Mouse (Mus musculus) kidney, postnatal 25 days (tissue): ENCODE results near the gene Hps6.

ENCODE experiments used
- DNase-seq, 2 experiments: peaks; one replicate each; pipeline ENCODE4 v3.0.0; 2021; ENCODE audit warnings: mixed read lengths in 2 of 2

The Hps6 gene

DNA sequence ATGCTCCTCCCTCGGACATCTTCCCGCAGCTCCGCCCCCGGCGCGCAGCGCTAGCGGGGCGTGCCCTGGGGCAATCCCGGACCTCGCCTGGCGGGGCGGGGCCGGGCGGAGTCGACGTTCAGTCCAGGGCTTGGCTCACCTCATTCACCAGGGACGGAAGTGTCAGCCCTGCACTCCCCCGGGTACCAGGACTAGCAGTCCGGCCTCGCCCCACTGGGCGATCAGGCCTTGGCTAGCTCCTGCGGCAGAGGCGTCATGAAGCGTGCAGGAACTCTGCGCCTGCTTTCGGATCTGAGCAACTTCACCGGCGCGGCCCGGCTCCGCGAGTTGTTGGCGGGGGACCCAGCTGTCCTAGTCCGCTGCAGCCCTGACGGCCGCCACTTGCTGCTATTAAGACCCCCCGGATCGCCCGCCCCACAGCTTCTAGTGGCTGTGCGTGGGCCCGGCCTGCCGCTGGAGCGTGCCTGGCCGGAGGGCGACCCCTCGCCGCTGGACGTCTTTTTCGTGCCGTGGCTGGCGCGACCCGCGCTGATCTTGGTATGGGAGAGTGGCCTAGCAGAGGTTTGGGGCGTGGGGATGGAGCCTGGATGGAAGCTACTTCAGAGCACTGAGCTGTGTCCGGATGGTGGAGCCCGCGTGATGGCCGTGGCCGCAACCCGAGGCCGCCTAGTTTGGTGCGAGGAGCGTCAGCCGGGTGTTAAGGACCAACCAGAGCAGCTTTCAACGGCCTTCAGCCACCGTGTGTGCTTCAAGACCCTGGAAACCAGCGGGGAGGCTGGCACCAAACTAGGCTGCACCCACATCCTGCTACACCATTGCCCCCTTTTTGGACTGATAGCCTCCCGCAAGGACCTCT is at the start of gene Hps6:
Hps6 (plus strand) TSS at position 138 of the 856 bp plus-strand sequence.
- DNase-seq = peak; percentile 90 to 96

DNA sequence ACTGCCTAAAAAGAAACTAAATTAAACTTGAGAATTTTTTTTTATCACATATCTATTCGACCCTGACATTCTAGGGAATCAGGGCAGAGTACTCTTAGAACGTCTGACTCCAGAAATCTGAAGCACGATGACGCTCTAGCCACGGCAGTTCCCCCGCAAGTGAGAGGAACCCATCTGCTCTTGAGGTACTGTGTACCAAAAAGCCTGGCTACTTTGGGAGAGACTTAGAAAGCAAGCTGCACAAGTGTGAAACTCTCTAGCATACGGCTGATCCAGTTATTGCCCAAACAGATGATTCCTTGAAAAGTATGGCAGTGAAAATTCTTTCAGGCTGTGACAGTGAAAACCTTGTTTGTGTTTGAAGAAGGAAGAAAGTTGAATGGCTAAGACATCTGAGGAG is 46.6 kb upstream of the Hps6 start:
- DNase-seq = no peak

DNA sequence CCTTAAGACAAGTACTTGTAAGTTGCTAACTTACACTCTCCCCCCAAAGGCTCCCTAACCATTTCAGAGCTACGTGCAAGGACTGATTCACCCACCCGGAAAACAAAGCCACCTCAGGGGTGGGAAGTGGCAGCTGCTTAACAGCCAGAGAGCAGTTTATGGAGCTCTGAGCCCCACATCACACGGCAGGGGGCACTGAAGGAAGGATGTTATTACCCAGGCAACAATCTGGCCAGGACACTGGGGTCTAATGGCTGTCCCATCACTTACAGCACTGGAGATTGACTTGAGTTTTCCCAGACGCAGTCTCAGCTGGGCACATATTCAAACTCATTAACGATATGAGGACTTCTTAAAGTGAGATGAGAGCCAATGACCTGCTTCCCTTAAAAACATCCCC is 42.5 kb upstream of the Hps6 start:
- DNase-seq = no peak

DNA sequence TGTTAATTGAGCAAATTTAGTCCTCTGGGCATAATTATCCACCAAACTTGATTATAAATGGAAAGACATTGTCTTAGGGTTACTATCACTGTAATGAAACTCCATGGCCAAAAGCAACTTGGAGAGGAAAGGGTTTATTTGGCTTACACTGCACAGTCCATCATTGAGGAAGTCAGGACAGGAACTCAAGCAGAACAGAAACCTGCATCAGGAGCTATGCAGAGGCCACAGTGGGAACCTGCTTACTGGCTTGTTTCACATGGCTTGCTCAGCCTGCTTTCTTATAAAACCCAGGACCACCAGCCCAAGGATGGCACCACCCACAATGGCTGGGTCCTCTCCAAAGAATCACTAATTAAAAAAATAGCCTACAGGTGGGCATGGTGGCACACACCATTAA is 18.9 kb upstream of the Hps6 start:
- no peak for DNase-seq

DNA sequence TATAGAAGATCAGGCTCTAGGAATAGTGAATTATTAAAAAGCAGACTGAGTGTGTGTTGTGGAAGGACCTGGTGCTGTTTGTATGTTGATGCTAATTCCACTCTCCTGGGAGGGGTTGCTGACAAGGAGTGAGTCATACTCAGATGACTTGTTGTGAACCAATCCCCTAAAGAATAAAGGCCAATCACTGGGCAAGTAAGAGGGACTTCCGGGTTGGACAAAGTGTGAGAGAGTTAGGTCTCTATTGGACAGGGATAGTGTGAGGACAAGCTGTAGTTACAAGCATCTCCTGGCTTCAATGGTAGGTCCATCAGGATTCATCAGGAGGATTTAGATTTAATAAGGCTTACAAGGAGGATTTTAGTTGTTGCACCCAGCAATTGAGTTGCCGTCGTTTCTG is 15.1 kb upstream of the Hps6 start:
- no peak for DNase-seq

DNA sequence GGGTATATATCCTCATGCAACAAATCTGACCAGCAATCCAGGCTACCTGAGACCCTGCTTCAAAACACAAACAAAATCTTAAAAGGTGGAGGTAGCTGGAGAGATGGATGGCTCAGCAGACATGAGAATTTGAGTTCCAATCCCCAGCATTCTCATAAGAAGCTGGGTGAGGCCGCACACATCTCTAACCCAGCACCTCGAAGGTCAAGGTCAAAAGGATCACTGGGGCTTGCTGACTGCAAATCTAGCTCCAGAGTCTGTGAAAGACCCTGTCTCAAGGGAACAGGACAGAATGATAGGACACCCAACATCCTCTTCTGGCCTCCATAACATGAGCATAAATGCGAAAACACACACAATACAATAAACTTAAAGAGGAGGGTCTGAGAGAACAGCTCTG is 12.1 kb upstream of the Hps6 start:
- DNase-seq = no peak

DNA sequence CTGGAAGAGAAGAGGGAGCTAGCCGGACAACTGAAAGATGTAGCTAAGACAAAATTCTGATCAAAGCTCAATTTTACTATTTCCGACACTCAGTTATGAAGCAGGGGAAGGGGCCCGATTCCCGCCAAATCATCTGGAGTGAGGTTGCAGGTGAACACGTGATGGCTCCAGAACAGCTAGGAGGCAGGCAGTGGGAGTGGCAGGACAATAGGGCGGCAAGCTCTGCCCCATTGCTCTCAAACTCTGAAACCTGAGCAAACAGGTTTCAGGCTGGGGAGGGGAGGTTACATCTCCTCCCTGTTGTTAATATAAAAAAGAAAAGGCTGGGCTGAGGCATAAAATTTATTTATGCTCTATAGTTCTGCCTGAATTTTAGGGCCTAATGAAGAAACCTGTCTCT is 9.9 kb upstream of the Hps6 start:
- DNase-seq = peak; percentile 67 to 89

DNA sequence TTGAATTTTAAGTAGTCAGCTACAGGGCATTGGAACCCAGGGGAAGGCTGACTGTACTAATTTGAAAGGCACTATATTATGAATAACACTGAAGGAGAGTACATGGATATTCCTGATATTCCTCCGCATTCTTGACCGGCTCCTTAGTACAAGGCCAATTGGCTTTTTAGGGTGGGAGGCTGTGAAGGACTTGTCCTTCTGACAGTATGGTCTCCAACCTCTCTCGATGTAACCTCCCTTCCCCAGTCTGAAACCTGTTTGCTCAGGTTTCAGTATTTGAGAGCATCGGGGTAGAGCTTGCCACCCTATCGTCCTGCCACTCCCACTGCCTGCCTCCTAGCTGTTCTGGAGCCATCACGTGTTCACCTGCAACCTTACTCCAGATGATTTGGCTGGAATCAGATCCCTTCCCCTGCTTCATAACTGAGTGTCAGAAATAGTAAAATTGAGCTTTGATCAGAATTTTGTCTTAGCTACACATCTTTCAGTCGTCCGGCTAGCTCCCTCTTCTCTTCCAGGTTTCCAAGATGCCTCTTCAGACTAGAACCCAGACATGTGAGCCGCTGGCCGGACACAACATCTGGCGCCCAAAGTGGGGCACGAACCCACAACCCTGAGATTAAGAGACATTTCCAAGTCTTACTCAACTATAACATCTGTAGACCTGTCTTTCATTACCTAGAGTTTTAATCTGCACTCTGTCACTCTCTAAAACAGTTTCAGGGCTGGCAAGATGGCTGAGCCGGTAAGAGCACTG is 9.1 kb upstream of the Hps6 start:
- DNase-seq = peak; percentile 62 to 87

DNA sequence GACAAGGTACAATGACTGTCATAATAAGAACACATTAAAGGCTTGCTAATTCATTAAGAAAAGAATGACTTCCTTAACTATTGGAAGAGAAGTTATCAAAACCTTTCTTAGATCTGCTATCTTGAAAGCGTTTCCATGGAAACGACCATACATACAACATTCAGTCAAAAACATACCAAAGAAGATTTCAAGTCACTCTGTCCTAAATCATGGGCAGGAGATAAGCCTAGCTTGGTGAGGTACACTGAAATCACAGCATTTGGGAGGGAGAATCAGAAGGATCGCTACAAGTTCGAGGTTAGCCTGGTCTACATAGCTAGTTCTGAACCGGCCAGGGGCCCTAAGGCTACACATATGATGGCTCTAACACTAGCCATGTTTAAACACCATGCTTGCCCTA is 5.9 kb upstream of the Hps6 start:
- no peak for DNase-seq

DNA sequence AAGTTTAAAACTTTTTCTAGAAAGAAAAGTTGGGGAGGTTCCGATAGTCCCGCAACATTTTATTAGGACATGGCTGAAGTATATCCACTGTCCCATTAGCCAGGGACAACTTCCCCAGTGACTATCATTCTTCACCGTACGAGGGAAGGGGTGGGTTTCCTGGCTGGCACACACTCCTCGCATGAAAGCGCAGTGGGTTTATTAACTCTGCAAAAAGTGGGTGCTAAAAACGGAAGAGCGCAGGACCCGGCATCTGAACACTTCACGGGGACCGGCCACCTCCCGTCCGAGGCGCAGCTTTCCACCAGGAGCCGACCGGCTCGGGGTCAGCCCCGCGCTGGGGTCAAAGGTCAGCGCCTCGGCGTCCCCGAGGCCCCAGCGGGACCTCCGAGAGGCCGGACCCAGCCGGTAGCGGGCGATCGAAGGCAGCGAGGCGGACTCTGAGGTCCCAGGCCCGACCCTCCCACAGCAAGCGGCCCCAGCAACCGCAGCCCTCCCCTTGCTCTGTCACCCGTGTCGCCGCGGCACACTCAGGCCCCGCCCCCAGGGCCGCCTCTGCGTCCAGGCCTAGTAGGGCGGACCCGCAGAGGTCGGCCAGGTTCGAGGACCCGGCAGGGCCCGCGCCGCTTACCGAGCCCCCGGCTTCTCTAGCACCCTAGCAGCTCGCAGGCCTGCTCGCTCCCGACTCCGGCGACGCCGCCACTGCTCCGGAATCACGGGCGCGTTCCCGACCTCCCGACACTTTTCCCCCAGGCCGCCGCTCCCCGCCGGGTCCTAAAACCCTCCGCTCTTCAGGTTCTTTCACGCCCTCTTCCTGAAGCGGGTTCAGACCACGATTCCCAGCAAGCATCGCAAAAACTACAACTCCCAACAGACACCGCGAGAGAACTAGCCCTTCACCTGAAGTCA is 5.3 kb upstream of the Hps6 start, which contains the start of gene Armh3:
Armh3 (minus strand) TSS at position 704 of the 909 bp plus-strand sequence.
- DNase-seq = peak; percentile 92 to 97

DNA sequence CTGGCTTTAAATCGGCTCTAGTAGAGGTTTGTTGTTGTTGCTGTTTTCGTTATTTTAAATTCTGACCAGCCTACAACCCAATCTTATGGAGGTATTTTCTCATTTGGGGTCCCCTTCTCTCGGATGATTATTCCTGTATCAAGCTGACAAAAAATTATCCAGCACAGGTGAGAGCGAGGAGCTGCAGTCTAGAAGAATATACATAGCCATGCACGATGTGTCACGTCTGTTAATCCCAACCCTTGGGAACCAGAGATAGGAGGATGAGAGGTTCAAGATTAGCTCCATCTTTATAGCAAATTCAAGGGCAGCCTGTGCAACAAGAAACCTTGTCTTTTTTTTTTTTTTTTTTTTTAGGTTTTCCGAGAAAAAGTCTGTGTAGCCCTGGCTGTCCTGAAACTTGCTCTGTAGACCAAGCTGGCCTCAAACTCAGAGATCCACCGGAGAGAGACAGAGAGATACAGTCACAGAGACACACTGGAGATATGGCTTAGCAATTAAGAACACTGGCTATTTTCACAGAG is 4.6 kb upstream of the Hps6 start:
- DNase-seq = peak in 1 of 2 experiments; percentile 23

DNA sequence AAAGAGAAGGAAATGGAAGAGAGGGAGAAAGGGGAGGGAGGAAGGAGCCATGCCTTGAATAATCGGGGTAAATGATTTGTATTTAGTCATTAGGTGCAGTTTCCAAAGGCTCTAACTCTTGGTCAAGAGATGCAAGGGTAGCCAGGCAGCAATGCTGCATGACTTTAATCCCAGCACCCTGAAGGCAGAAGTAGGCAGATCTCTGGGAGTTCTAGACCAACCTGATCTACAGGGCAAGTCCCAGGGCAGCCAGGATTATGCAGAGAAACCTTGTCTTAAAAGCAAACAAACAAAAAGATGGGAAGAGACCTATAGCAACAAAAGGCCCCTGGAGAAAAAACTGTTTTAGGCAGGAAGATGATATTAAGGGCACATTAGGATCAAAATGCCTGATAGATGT is 3.9 kb upstream of the Hps6 start:
- DNase-seq = peak in 1 of 2 experiments; percentile 3

DNA sequence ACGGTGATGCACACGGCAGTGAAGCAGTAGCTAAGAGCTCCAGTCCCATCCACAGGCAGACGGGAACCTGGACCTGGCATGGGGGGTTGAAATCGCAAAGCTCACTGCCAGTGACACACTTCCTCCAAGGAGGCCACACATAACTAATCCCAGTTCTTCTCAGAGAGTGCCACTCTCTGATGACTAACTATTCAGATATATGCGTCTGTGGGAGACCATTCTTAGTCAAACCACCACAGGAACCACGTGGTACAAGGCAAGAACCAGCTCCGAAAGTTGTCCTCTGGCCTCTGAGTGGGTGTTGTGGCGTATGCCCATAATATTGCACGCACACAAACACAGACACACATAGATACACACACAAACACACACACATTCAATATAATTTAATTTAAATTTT is 1.0 kb upstream of the Hps6 start:
- DNase-seq = peak in 1 of 2 experiments; percentile 25

DNA sequence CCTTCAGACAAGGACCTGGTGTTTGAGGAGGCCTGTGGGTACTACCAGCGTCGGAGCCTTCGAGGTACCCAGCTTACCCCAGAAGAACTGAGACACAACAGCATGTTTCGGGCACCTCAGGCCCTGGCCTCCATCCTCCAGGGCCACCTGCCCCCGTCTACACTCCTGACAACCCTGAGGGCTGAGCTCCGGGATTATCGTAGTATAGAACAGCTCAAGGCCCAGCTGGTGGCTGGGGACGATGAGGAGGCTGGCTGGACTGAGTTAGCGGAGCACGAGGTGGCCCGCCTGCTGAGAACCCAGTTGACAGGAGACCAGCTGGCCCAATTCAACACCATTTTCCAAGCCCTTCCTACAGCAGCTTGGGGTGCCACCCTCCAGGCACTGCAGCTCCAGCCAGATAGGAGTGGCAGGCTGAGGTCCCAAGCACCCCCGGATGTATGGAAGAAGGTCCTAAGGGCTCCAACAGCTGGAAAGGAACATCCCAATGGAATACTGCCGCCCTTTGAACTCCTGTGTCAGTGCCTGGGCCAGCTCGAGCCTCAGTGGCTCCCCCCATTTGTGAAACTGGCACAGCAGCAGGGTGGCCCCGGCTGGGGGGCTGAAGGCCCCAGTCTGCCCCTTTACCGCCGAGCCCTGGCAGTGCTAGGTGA is 1.6 kb downstream of the Hps6 start:
- DNase-seq = peak in 1 of 2 experiments; percentile 29

DNA sequence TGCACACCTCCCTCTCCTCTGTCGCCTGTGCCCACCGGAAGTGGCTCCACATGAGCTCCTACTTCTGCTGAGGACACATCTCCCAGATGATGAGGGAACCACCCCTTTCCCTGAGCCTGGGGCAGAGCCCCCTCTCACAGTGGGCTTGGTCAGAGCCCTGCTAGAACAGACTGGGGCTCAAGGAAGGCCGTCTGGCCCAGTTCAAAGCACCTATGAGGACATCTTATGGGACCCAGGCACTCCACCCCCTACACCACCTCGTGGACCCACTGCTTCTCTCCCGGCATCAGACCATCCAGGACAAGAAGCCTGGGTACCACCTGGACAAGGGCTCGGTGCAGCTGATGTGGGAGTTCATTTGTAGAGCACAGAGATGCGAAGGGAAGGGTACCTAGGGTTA is 2.4 kb downstream of the Hps6 start:
- peak in 1 of 2 experiments; percentile 8 for DNase-seq

DNA sequence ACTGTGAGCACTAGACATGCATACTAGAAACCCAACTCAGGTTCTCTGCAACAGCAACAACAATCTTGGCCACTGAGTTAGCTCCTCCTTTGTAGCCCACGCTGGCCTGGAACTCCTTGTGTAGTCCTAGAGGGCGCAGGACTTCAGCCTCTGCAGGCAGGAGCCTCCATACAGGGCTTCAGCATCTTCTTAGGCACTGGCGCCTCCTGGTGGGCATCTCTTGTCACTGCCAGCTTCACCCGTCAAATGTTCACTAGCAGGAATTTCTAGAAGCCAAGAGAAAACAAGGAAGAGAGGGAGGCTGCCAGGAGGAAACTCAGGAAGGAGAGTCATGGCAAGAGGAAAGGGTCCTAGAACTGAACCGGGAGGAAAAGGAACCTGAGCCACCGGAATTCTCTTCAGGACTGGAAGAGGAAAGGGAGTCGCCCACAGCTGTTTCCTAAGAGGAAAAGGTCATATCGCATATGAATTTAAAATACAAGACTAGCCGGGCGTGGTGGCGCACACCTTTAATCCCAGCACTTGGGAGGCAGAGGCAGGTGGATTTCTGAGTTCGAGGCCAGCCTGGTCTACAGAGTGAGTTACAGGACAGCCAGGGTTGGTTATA is 11.4 kb downstream of the Hps6 start:
- DNase-seq = peak; percentile 92 to 95

DNA sequence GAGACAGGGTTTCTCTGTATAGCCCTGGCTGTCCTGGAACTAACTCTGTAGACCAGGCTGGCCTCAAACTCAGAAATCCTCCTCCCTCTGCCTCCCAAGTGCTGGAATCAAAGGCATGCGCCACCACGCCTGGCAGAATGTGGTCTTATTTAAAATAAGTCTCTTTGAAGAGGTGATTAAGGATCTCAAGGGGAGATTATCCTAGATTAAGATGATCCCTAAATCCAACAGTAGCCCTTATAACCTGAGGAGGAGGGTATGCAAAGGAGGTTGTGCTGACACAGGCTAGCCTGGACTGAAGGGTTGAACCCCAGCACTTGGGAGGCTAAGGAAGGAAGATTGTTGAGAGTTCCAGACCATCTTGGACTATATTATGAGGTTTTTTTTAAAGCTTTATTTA is 12.7 kb downstream of the Hps6 start:
- peak in 1 of 2 experiments; percentile 7 for DNase-seq

DNA sequence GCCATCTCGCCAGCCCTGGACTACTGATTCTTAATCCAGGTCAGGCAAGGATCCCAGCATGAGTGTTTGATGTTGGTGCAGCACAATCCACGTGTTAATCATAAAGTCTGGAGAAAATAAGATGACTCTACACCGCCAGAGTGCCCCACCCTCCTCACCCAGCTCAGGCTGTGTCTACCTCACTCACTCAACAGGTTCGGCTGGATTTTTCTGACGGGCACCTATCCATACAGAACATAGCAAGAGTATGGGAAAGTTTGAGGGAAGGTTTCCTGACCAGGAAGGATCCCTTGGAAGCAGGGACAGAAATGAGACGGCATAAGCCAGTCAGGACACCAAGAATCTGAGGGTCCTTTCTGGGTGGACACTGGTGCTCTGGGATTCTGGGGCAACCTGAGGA is 21.7 kb downstream of the Hps6 start:
- DNase-seq = no peak

DNA sequence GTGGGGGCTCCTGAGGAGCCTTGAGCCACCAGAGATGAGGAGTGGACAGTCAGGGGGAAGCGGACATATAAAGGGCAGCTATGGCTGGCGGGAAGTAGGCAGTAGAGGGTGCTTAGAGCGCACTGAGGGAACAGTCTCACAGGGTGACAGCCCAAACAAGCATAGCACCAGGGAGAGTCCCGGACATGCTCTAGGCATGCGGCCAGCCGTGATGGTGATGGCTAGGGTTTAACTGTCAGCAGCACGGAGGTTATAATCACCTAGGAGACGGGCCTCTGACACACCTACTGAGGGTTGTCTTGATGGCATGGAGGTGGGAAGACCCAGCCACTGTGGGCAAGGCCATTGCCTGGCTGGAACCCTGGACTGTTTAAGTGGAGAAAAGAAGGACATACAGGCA is 23.3 kb downstream of the Hps6 start:
- DNase-seq = no peak

DNA sequence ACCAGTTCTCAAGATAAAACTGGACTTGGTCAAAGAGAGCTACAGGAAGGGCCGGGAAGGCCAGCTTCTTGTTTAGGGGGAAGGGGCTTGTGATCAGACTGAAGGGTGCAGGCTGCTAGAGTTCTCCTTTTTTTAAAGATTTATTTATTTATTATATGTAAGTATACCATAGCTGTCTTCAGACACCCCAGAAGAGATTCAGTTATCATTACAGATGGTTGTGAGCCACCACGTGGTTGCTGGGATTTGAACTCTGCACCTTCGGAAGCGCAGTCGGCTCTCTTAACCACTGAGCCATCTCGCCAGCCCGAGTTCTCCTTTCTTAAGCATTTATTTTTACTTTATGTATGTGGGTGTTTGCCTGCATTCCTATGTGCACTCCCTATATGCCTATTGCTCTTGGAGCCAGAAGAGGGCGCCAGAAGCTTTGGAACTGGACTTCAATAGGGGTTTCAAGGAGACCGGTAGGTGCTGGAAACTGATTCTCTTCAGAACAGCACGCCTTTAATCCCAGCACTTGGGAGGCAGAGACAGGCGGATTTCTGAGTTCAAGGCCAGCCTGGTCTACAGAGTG is 25.5 kb downstream of the Hps6 start:
- peak in 1 of 2 experiments; percentile 29 for DNase-seq

DNA sequence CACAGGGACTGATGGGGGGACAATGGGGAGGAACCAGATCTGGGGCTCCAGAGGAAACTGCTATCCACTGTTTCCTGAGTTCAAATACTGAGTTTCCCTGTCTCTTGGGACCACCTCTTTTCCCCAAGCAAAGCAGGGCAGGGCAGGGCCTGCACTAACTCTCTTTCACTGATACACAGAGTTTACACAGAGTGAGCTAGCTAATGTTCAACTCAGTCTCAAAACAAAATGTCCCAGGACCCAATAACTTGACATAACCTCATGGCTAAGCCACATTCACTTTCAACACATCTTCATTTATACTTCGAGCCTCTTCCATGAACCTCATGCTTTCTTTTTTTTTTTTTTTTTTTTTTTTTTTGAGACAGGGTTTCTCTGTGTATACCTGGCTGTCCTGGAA is 26.3 kb downstream of the Hps6 start:
- DNase-seq = peak in 1 of 2 experiments; percentile 17
